Mouse (Mus musculus): ENCODE data around the gene Gm21954. TPM values are rescaled to one million over a fixed set of nuclear protein-coding genes. Genes with fewer than 3 reads are reported as not detected.
A peak's percentile ranks its signal among the peaks of the same experiment; 100 is the strongest.

Gm21954 gene
- polyA plus RNA-seq, 1 experiment, result not detected

DNA sequence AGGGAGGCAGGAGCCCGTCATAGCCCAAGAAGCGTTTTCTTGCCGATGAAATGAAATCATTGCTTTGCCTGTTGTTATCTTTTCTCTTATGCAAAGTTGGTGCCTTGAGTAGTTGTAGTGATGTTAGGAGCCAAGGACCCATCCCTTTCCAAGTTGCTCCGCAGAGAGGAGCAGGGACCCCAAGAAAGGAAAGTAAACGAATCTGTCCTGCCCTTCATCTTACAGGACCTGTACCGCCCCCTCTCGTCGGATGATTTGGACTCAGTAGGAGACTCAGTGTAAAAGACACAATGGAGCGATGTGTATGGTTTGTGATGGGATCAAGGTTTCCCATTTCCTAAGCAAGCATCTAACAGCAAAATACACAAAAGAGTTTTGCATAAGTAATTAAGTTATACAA lies 5.7 kb downstream of the Gm21954 start:
- no peak for TF ChIP-seq POLR2A (IDR thresholded peaks at IDR 0.05; ENCODE audit: low read depth, low read length)
- TF ChIP-seq CTCF (IDR thresholded peaks at IDR 0.05; ENCODE audit: borderline replicate concordance, insufficient read depth, low read length), result no peak
- no peak overlapping the region for H3K4me3 ChIP-seq (ENCODE audit: insufficient read depth, low read length)
- no peak overlapping the region for H3K27ac ChIP-seq (ENCODE audit: insufficient read depth, low read length)
- no peaks in the 10 kb centered on the region for H3K4me1 ChIP-seq (ENCODE audit: control insufficient read depth, insufficient read depth, low read length)

DNA sequence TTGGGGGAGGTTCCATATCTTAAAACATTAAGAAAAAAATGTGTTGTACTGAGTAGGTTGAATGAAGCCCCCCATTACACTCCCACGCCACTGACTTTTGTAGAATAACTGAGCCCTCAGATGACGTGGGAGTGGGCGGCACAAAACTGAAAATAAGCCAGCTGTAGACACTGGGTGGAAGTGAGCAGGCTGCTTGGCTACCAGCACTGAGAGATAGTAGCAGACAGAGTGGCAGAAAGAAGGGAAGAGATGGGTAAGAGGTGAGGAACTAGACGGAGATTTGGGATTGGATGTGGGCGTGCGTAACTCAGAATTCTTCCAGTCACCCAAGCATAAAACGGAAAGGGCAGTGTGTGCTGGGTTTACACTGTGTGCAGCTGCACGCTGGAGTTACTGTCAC lies 6.2 kb downstream of the Gm21954 start:
- H3K4me1 ChIP-seq (ENCODE audit: control insufficient read depth, insufficient read depth, low read length), result no peaks in the 10 kb centered on the region; the same call in 1 of the 2 replicates
- H3K4me3 ChIP-seq (ENCODE audit: insufficient read depth, low read length), result no peak overlapping the region
- no peak overlapping the region for H3K27ac ChIP-seq (ENCODE audit: insufficient read depth, low read length)
- no peak for TF ChIP-seq CTCF (IDR thresholded peaks at IDR 0.05; ENCODE audit: borderline replicate concordance, insufficient read depth, low read length)
- TF ChIP-seq POLR2A (IDR thresholded peaks at IDR 0.05; ENCODE audit: low read depth, low read length), result no peak

DNA sequence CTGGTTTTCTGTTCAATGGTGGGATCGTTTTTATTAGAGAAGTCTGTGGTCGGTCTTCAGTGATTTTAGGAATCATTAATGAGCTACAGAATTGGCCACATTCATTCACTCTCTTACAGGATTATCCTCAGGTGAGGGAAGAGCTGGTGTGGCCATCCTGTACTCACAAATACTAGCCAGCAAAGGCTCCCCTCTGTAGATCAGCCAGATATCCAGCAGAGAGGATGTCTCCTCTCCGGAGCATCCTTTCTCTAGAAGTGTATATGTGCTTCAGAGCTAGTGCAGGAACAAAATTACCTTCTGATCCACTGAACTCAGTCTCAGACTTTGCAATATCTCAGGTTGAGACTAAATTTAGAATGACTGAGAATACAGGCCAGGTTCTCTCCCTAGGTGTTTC lies 7.8 kb downstream of the Gm21954 start:
- no peaks in the 10 kb centered on the region; the same call in 1 of the 2 replicates for H3K4me1 ChIP-seq (ENCODE audit: control insufficient read depth, insufficient read depth, low read length)
- no peak for TF ChIP-seq CTCF (IDR thresholded peaks at IDR 0.05; ENCODE audit: borderline replicate concordance, insufficient read depth, low read length)
- TF ChIP-seq POLR2A (IDR thresholded peaks at IDR 0.05; ENCODE audit: low read depth, low read length), result no peak
- no peak overlapping the region for H3K27ac ChIP-seq (ENCODE audit: insufficient read depth, low read length)
- no peak overlapping the region for H3K4me3 ChIP-seq (ENCODE audit: insufficient read depth, low read length)

DNA sequence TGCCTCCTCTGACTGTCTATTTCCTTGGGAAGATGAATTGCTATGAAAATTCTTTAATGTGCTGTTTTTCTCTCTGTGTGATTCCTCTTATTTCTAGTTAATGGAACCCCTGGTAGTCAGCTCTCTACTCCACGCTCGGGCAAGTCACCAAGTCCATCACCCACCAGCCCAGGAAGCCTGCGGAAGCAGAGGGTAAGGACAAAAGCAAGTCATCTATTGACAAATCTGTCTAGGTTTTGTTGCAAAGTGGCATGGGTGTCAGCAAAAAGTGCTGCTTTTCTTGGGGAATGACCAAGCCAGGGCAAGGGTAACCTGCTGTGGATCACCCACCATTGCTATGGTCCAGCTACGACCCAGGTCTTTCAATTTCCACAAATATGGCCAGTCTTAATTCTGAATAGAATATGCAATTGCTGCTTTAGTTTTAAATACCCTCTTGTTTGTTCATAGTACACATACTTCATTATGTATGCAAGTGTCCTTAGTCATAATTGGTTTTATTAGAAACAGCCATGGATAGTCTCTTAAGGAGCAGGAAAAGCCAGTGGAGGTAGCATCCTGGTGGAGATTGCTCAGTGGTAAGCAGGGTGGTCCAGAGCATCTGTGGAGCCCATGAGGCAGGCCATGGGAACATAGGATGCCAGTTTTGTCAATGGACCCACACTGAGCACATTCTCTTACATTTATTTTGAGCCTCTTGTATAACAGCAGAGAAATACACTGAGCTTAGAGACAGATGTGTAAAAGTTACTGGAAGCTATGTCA lies 8.9 kb downstream of the Gm21954 start:
- TF ChIP-seq CTCF (IDR thresholded peaks at IDR 0.05; ENCODE audit: borderline replicate concordance, insufficient read depth, low read length) (no peak), POLR2A (IDR thresholded peaks at IDR 0.05; ENCODE audit: low read depth, low read length) (no peak)
- Histone ChIP-seq H3K27ac (ENCODE audit: insufficient read depth, low read length) (no peak overlapping the region), H3K4me3 (ENCODE audit: insufficient read depth, low read length) (no peak overlapping the region), H3K4me1 (ENCODE audit: control insufficient read depth, insufficient read depth, low read length) (no peaks in the 10 kb centered on the region; the same call in 1 of the 2 replicates)

DNA sequence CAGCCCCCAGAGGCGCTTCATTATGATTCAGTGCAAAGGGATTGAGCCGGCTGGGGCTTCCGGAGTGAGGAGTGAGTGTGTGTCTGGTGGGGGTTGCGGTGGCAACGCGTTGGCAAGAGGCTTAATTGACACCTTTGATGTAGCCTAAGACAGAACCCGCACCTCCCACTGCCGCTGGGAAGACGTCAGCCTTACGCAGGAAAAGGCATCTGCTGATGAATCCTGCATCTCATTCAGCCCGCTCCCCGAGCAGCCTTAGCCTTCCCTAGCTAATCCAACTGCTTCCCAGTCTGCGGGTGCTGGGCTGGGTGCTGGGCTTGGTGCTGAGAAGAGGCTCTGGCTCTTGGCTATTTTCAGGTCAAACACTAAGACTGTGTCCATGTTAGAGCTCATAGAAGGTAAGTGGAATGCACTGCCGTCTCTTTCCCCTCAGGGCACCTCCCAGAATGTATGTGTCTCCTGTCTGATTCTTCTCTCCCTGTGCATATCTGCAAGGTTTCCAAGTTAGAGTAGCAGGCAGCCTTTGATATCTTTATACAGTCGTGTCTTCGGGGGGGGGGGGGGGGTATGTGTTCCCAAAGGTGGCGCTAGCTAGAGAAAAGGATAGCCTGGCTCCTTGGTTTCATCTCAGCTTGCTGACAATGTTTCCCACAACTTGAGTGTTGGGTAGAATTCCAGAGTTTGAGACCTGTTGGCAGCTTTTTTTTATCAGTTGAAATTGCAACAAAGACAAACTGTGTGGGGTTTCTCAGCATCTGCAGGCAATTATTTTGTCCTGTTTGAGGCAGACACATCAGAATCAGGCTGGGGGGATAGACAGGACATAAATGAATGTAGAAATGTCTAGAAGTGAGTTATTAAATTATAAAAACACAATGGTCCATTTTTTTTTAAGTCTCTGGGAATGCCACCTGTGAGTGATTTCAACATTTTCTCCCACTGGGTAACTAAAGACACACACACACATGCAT lies 10.0 kb downstream of the Gm21954 start:
- peak overlapping the region; percentile 52 for H3K27ac ChIP-seq (ENCODE audit: insufficient read depth, low read length)
- peak overlapping the region; percentile 26; the same call in 1 of the 2 replicates for H3K4me3 ChIP-seq (ENCODE audit: insufficient read depth, low read length)
- no peaks in the 10 kb centered on the region; the same call in 1 of the 2 replicates for H3K4me1 ChIP-seq (ENCODE audit: control insufficient read depth, insufficient read depth, low read length)
- TF ChIP-seq CTCF (IDR thresholded peaks at IDR 0.05; ENCODE audit: borderline replicate concordance, insufficient read depth, low read length) (no peak), POLR2A (IDR thresholded peaks at IDR 0.05; ENCODE audit: low read depth, low read length) (no peak)

DNA sequence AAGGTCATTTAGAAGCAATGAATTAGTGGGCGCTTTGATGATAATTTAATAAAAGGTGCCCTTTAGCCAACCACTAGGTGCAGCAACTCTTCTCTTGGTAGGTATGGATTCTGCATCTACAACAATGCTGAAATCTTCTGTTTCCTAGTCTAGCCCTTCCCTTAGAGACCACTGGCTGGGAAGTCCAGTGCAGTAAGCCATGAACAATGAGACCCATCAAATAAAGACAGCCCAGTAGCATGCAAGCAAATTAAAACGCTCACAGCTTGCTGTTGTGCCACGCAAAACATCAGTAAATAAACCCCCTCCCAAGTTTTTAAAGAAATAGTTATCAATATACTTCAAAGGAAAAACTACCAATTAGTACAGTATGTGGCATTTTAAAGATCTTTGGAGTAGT lies 10.9 kb downstream of the Gm21954 start:
- Histone ChIP-seq H3K4me1 (ENCODE audit: control insufficient read depth, insufficient read depth, low read length) (no peaks in the 10 kb centered on the region; the same call in 1 of the 2 replicates), H3K4me3 (ENCODE audit: insufficient read depth, low read length) (no peak overlapping the region), H3K27ac (ENCODE audit: insufficient read depth, low read length) (no peak overlapping the region)
- TF ChIP-seq POLR2A (IDR thresholded peaks at IDR 0.05; ENCODE audit: low read depth, low read length) (no peak), CTCF (IDR thresholded peaks at IDR 0.05; ENCODE audit: borderline replicate concordance, insufficient read depth, low read length) (no peak)

DNA sequence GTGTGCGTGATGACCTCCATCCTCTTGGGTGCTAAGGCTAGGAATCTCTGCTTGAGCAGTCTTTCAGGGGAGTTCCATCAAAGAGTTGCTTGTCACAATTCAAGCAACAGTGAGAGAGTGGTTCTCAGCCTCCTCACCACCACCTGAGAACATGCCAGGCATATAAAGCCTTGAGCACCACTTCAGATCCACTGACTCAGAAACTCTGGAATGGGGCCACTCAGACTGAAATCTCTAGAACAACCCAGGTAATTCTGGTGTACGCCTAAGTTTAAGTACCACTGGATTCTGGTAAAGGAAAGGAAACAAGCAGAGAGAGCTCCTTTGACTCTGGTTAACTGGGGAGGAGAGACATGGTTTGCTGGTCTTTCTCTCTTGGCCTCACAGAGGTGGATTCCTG lies 19.5 kb downstream of the Gm21954 start:
- no peak for TF ChIP-seq POLR2A (IDR thresholded peaks at IDR 0.05; ENCODE audit: low read depth, low read length)
- no peak for TF ChIP-seq CTCF (IDR thresholded peaks at IDR 0.05; ENCODE audit: borderline replicate concordance, insufficient read depth, low read length)
- H3K4me1 ChIP-seq (ENCODE audit: control insufficient read depth, insufficient read depth, low read length), result 0 out of 2 replicates have a peak, but pooled peaks cover 2% of the 10 kb centered on the region
- no peak overlapping the region for H3K27ac ChIP-seq (ENCODE audit: insufficient read depth, low read length)
- no peak overlapping the region for H3K4me3 ChIP-seq (ENCODE audit: insufficient read depth, low read length)

DNA sequence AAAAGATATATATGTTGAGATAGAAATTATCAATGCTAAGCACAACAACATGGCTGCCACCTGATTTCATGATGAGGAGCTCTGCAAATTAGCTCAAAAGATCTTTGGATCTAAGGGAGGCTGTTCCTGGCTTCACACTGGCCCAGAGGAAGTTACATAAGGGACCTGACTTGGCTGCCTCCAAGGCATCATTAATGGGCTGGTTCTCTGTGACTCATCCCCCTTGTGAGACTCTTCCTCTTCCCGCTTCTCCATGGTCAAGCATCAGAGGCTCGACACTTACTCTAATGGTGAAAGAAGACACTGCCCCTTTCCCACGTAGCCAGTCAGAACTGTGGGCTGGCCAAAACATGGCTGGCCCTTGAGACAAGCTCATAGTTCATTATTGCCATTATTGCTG lies 20.1 kb downstream of the Gm21954 start:
- Histone ChIP-seq H3K4me1 (ENCODE audit: control insufficient read depth, insufficient read depth, low read length) (0 out of 2 replicates have a peak, but pooled peaks cover 2% of the 10 kb centered on the region), H3K4me3 (ENCODE audit: insufficient read depth, low read length) (no peak overlapping the region), H3K27ac (ENCODE audit: insufficient read depth, low read length) (no peak overlapping the region)
- TF ChIP-seq CTCF (IDR thresholded peaks at IDR 0.05; ENCODE audit: borderline replicate concordance, insufficient read depth, low read length) (no peak), POLR2A (IDR thresholded peaks at IDR 0.05; ENCODE audit: low read depth, low read length) (no peak)

DNA sequence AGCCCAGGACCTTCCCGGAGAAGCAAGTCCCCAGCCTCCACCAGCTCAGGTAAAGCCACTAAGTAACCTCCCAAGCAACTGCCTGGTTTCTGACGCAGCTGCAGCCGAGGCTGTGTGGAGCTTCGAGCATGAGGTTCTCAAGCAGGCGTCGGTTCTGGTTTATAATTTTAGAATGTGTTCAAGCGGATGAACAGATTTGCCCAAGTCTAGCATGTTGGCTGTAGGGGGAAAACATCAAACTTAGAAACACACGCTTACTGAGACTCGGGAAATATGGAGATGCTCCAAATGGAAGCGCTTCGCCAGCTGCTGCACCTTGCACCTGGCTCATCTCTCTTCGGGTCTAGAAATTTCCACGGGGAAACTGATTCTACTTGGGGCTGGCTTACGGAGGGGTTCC lies 21.0 kb downstream of the Gm21954 start:
- Histone ChIP-seq H3K4me3 (ENCODE audit: insufficient read depth, low read length) (no peak overlapping the region), H3K27ac (ENCODE audit: insufficient read depth, low read length) (no peak overlapping the region), H3K4me1 (ENCODE audit: control insufficient read depth, insufficient read depth, low read length) (0 out of 2 replicates have a peak, but pooled peaks cover 2% of the 10 kb centered on the region)
- no peak for TF ChIP-seq CTCF (IDR thresholded peaks at IDR 0.05; ENCODE audit: borderline replicate concordance, insufficient read depth, low read length)
- TF ChIP-seq POLR2A (IDR thresholded peaks at IDR 0.05; ENCODE audit: low read depth, low read length), result no peak
